Mouse (Mus musculus) heart, embryonic 14.5 days (tissue): ENCODE data around the gene 1600002K03Rik. TPM values are rescaled to one million over a fixed set of nuclear protein-coding genes. Genes with fewer than 3 reads are reported as not detected.
"Not testable (repeated sequence)": the region's sequence is repeated elsewhere in the genome, so short reads cannot be mapped to it uniquely, and the experiment has no call there.

Experiments used
- ATAC-seq: fragments of 200-750 bp; cut with Nextera tagmentation; 2 replicates; pipeline ENCODE4 v1.8.0; 2017; ENCODE audit warnings: low read depth, moderate TSS enrichment; ENCODE audit not compliant: insufficient number of reproducible peaks, insufficient read depth, low FRiP score
- H3K27ac ChIP-seq, 2 experiments: fragments of 200-500 bp in 1 of 2; fragments of 300-500 bp in 1 of 2; sonication (generic) in 1 of 2; replicated peaks in 1 of 2; 2 replicates each; pipeline ENCODE4 v1.5.1; 2012 to 2014; ENCODE audit warnings: low read depth in 2 of 2, low read length in 2 of 2, control low read depth in 1 of 2, mild to moderate bottlenecking in 1 of 2, mixed read lengths in 1 of 2; ENCODE audit not compliant: control insufficient read depth in 1 of 2, insufficient read depth in 1 of 2
- H3K27me3 ChIP-seq: fragments of 300-500 bp; sonication (generic); 2 replicates; pipeline ENCODE4 v1.6.1; 2014; ENCODE audit warnings: mild to moderate bottlenecking, low read length, control low read depth; ENCODE audit not compliant: control insufficient read depth, insufficient read depth
- H3K36me3 ChIP-seq: fragments of 300-500 bp; sonication (generic); 2 replicates; pipeline ENCODE4 v1.6.1; 2014; ENCODE audit warnings: mild to moderate bottlenecking, control low read depth, low read length, mixed read lengths; ENCODE audit not compliant: control insufficient read depth, insufficient read depth
- H3K4me1 ChIP-seq, 2 experiments: fragments of 200-500 bp in 1 of 2; fragments of 300-500 bp in 1 of 2; sonication (generic) in 1 of 2; 2 replicates each; pipeline ENCODE4 v1.6.1; 2012 to 2014; ENCODE audit warnings: low read length in 2 of 2, control low read depth in 1 of 2, mixed read lengths in 1 of 2; ENCODE audit not compliant: control insufficient read depth in 2 of 2, insufficient read depth in 2 of 2
- H3K4me2 ChIP-seq: fragments of 300-500 bp; sonication (generic); 2 replicates; pipeline ENCODE4 v1.6.1; 2014; ENCODE audit warnings: mild to moderate bottlenecking, low read length
- H3K4me3 ChIP-seq, 2 experiments: fragments of 200-500 bp in 1 of 2; fragments of 300-500 bp in 1 of 2; sonication (generic) in 1 of 2; 2 replicates each; pipeline ENCODE4 v1.5.1; 2012 to 2014; ENCODE audit warnings: low read length in 2 of 2, mild to moderate bottlenecking in 2 of 2, control low read depth in 1 of 2, low read depth in 1 of 2, moderate library complexity in 1 of 2; ENCODE audit not compliant: control insufficient read depth in 1 of 2, insufficient read depth in 1 of 2
- H3K9ac ChIP-seq: fragments of 300-500 bp; sonication (generic); 2 replicates; pipeline ENCODE4 v1.6.1; 2014; ENCODE audit warnings: mild to moderate bottlenecking, low read length
- H3K9me3 ChIP-seq: fragments of 300-500 bp; sonication (generic); 2 replicates; pipeline ENCODE4 v1.6.1; 2016; ENCODE audit warnings: low read length, control low read depth; ENCODE audit not compliant: control insufficient read depth
- WGBS: fragments of 180-500 bp; shearing (Covaris S2); extraction: QIAGEN DNeasy Blood & Tissue Kit; methylation state at CpG from one replicate; pipeline ENCODE4 v1.1.7; 2014; 5-methylcytosine and 5-hydroxymethylcytosine counted together
- polyA plus RNA-seq: library from polyadenylated mRNA; unstranded; fragments of >200 nt; fragmentation: Nextera tagmentation; extraction: Ambion mirVana; gene quantifications from 2 replicates; pipeline ENCODE4 v1.2.1, GENCODE M21; 2014

Gene 1600002K03Rik
- polyA plus RNA-seq, 1 experiment from 2014 or later: 11.1 TPM

DNA sequence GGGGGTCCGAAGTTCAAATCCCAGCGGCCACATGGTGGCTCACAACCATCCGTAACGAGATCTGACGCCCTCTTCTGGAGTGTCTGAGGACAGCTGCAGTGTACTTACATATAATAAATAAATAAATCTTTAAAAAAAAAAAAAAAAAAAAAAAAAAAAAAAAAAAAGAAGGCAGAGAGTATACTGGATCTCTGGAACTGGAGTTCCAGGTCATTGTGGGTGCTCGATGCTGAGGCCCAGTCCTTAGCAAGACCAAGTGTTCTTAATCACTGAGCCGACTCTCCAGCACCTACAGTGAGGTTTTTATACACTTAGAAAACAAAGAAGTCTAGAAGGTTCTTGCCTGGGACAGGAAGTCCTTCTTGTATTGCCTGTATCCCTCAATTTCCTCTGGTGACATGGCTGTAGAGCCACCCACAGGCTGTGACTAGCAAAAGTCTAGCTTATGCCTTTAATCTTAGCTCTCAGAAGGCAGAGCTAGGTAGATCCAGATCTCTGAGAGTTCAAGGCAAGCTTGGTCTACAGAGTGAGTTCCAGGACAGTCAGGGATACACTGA is 38.9 kb downstream of the 1600002K03Rik start:
- not testable (repeated sequence) for H3K4me1 ChIP-seq, H3K27me3 ChIP-seq, H3K4me3 ChIP-seq, H3K9me3 ChIP-seq, H3K9ac ChIP-seq, H3K4me2 ChIP-seq, H3K36me3 ChIP-seq, H3K27ac ChIP-seq, ATAC-seq
- 81% methylated on average over 7 of the region's 7 CpGs for WGBS

DNA sequence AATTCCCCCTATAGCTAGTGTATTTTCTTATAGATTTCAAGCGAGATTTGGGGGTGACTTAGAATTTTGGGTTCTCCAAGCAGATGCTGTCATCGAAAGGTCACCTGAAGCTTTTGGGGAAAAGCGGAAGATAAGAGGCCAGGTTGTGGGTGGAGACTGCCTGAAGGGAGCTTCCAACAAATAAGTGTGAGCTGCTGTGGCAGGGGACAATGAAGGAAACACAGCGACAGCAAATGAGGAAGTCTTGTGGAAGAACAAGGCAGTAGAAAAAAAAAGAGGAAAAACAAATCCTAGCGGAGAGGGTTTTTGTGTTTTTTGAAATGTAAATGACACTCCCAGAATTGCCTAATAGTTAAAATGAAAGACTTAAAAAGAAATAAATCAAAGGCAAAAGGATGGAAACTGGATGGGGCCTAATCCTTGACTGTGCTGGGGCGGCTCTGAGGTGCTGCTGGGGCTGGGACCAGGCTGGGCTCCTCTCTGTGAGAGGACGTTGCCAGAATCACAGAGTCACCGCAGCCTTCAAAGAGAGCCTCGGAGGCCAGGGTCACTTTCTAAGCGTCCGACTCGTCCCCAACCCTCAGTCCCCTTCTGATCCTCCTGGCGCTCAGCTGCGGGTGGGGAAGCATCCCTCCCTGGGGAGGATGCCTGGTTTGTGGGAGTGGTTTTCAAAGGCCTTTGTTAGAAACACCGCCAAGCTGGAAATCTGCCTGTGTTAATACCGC is 42.5 kb downstream of the 1600002K03Rik start:
- Histone ChIP-seq H3K4me3 (no peak overlapping the region), H3K36me3 (no peaks in the 10 kb centered on the region), H3K27ac (no peak overlapping the region), H3K9ac (no peak overlapping the region), H3K4me2 (no peak overlapping the region), H3K9me3 (no peaks in the 10 kb centered on the region), H3K27me3 (no peaks in the 10 kb centered on the region), H3K4me1 (no peaks in the 10 kb centered on the region; a peak in 1 of 4 replicates)
- WGBS: 34% methylated on average over 16 of the region's 16 CpGs
- no peak for ATAC-seq

DNA sequence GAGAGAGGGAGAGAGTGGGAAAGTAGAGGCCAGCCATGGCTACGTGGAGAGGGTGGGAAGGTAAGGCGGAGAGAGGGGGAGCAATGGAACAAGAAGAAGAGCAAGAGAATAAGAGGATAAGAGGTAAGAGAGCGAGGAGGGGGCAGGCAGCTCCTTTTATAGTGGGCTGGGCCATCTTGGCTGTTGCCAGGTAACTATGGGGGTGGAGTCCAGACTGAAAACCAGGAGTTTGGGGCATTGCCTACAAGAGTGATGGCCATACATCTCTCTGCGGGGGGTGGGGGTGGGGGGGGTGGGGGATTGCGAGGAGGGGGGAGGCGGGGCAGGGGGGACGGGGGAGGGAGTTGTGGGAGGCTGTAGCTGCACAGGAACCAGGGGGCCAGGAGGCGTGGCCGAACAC is 47.9 kb downstream of the 1600002K03Rik start:
- no peak for ATAC-seq
- no peak overlapping the region for H3K4me2 ChIP-seq
- H3K9ac ChIP-seq: no peak overlapping the region
- no peaks in the 10 kb centered on the region for H3K27me3 ChIP-seq
- no peak overlapping the region for H3K27ac ChIP-seq
- WGBS: 44% methylated on average over 7 of the region's 9 CpGs
- H3K4me3 ChIP-seq: no peak overlapping the region
- H3K4me1 ChIP-seq: peaks cover 3 to 7% of the 10 kb centered on the region in 2 experiments; a peak in 2 of 4 replicates
- H3K9me3 ChIP-seq: no peaks in the 10 kb centered on the region
- no peaks in the 10 kb centered on the region for H3K36me3 ChIP-seq

DNA sequence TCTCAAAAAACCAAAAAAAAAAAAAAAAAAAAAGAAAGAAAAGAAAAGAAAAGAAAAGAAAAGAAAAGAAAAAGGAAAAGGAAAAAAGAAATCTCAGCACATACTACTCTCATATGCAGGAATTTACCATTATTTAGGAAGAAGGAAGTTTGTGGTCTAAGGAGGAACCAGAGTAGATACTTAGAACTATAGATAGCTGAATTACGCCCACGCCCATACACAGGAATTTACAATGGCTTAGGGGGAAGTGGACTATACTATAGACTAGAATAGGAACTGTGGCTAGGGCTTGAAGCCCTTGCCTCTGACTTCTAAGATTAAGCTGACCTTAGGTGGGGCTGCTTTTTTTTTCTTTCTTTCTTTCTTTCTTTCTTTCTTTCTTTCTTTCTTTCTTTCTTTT is 50.4 kb downstream of the 1600002K03Rik start:
- H3K27ac ChIP-seq, H3K36me3 ChIP-seq, H3K9ac ChIP-seq, H3K4me3 ChIP-seq, H3K27me3 ChIP-seq, H3K9me3 ChIP-seq, ATAC-seq, H3K4me2 ChIP-seq: not testable (repeated sequence)
- H3K4me1 ChIP-seq: peaks cover 18 to 20% of the 10 kb centered on the region in 2 experiments
- 82% methylated on average over 2 of the region's 2 CpGs for WGBS

Other genes with a start within 250 kb of the 1600002K03Rik start
- 1.9 and 2.8 TPM in 2 replicates for gene Arid3a, start 245.9 kb upstream of the 1600002K03Rik start, polyA plus RNA-seq
- gene Wdr18, start 212.8 kb upstream of the 1600002K03Rik start, polyA plus RNA-seq: 73.2 and 84.4 TPM in 2 replicates
- 0.09 and 0.18 TPM in 2 replicates for gene Grin3b, start 202.2 kb upstream of the 1600002K03Rik start, polyA plus RNA-seq
- gene Tmem259, start 188.6 kb upstream of the 1600002K03Rik start, polyA plus RNA-seq: 16.2 and 20.3 TPM in 2 replicates
- 265 and 275 TPM in 2 replicates for gene Cnn2, start 184.4 kb upstream of the 1600002K03Rik start, polyA plus RNA-seq
- 1.6 and 1.7 TPM in 2 replicates for gene Abca7, start 176.4 kb upstream of the 1600002K03Rik start, polyA plus RNA-seq
- 3.0 and 3.4 TPM in 2 replicates for gene Arhgap45, start 156.3 kb upstream of the 1600002K03Rik start, polyA plus RNA-seq
- 146 and 162 TPM in 2 replicates for gene Polr2e, start 133.1 kb upstream of the 1600002K03Rik start, polyA plus RNA-seq
- 715 and 757 TPM in 2 replicates for gene Gpx4, start 125.8 kb upstream of the 1600002K03Rik start, polyA plus RNA-seq
- gene Sbno2, start 67.4 kb upstream of the 1600002K03Rik start, polyA plus RNA-seq: 9.5 and 9.6 TPM in 2 replicates
- 14.6 and 17.7 TPM in 2 replicates for gene Stk11, start 57.1 kb upstream of the 1600002K03Rik start, polyA plus RNA-seq
- 988 and 1,015 TPM in 2 replicates for gene Atp5d, start 34.3 kb upstream of the 1600002K03Rik start, polyA plus RNA-seq
- 1.6 and 2.6 TPM in 2 replicates for gene Cbarp, start 32.1 kb upstream of the 1600002K03Rik start, polyA plus RNA-seq
- gene Midn, start 24.7 kb upstream of the 1600002K03Rik start, polyA plus RNA-seq: 21.2 and 25.8 TPM in 2 replicates
- 79.4 and 80.7 TPM in 2 replicates for gene Cirbp, start 7.0 kb upstream of the 1600002K03Rik start, polyA plus RNA-seq
- 8.4 and 10.1 TPM in 2 replicates for gene Efna2, start 6.5 kb downstream of the 1600002K03Rik start, polyA plus RNA-seq
- 28.5 and 29.3 TPM in 2 replicates for gene Mum1, start 53.5 kb downstream of the 1600002K03Rik start, polyA plus RNA-seq
- gene Ndufs7, start 76.2 kb downstream of the 1600002K03Rik start, polyA plus RNA-seq: 721 and 734 TPM in 2 replicates
- gene Gamt, start 88.1 kb downstream of the 1600002K03Rik start, polyA plus RNA-seq: 60.3 and 61.5 TPM in 2 replicates
- 25.0 and 27.5 TPM in 2 replicates for gene Dazap1, start 88.5 kb downstream of the 1600002K03Rik start, polyA plus RNA-seq
- 648 and 723 TPM in 2 replicates for gene Rps15, start 119.5 kb downstream of the 1600002K03Rik start, polyA plus RNA-seq
- 0.78 and 1.4 TPM in 2 replicates for gene Apc2, start 123.0 kb downstream of the 1600002K03Rik start, polyA plus RNA-seq
- gene 2310011J03Rik, start 147.6 kb downstream of the 1600002K03Rik start, polyA plus RNA-seq: 28.9 and 30.8 TPM in 2 replicates
- gene Pcsk4, start 156.6 kb downstream of the 1600002K03Rik start, polyA plus RNA-seq: 1.4 TPM in 2 replicates
- gene Reep6, start 157.0 kb downstream of the 1600002K03Rik start, polyA plus RNA-seq: 1.4 and 1.6 TPM in 2 replicates
- 6.8 and 7.8 TPM in 2 replicates for gene Adamtsl5, start 175.5 kb downstream of the 1600002K03Rik start, polyA plus RNA-seq
- not detected in 2 replicates for gene Plk5, start 183.5 kb downstream of the 1600002K03Rik start, polyA plus RNA-seq
- gene Mex3d, start 214.7 kb downstream of the 1600002K03Rik start, polyA plus RNA-seq: 3.9 and 6.3 TPM in 2 replicates
- 116 and 125 TPM in 2 replicates for gene Mbd3, start 226.6 kb downstream of the 1600002K03Rik start, polyA plus RNA-seq
- gene Uqcr11, start 233.9 kb downstream of the 1600002K03Rik start, polyA plus RNA-seq: 2,007 and 2,169 TPM in 2 replicates